ENCODE assay signal across 9 mouse cellular contexts in genomic region chr9:37460961-37461340, GRCm38 (mm10). TPM values are rescaled to one million over a fixed set of nuclear protein-coding genes. Genes with fewer than 3 reads are reported as not detected.
DNase-seq lines count a peak whose midpoint lies in the region; ATAC-seq and TF ChIP-seq lines count a peak whose summit lies in the region.
"Had no signal": no experiment of that assay in that cellular context is flagged by ENCODE, and none has a peak within 500 bp of the region (broad histone marks: within the 10 kb centered on the region; RNA-seq: fewer than 3 reads in every experiment).

No protein-coding gene starts in this region.

- no peaks in the 10 kb centered on the region for H3K36me3 ChIP-seq in embryonic facial prominence, embryonic 14.5 days (ENCODE audit: control insufficient read depth, insufficient read depth, low read length)
- no peaks in the 10 kb centered on the region for H3K36me3 ChIP-seq in hindbrain, embryonic 16.5 days (ENCODE audit: control insufficient read depth, insufficient read depth, low read length)
- no peaks in the 10 kb centered on the region for H3K36me3 ChIP-seq in midbrain, postnatal 0 days (ENCODE audit: insufficient read depth, low read length)

- H3K9ac ChIP-seq in embryonic facial prominence, embryonic 14.5 days (ENCODE audit: low read depth, low read length) = peak overlapping the region; percentile 54; the same call in 1 of the 2 replicates
- H3K9ac ChIP-seq in hindbrain, embryonic 16.5 days (ENCODE audit: low read depth, low read length) = peak overlapping the region; percentile 84
- peak overlapping the region; percentile 84; the same call in 1 of the 2 replicates for H3K9ac ChIP-seq in midbrain, postnatal 0 days (replicated peaks; ENCODE audit: low read length, poor library complexity, severe bottlenecking)

- TF ChIP-seq CTCF in layer of hippocampus, adult 2 months (conservative IDR thresholded peaks at IDR 0.05) = no peak
- TF ChIP-seq CTCF in midbrain, postnatal 0 days (IDR thresholded peaks at IDR 0.05) = no peak

- H3K4me1 ChIP-seq in embryonic facial prominence, embryonic 14.5 days (ENCODE audit: control insufficient read depth, insufficient read depth, low read length) = peaks cover 3% of the 10 kb centered on the region; the same call in 1 of the 2 replicates
- peaks cover 24% of the 10 kb centered on the region for H3K4me1 ChIP-seq in hindbrain, embryonic 16.5 days (ENCODE audit: control insufficient read depth, insufficient read depth, low read depth, low read length)
- H3K4me1 ChIP-seq in midbrain, postnatal 0 days (ENCODE audit: insufficient read depth, low read length) = peaks cover 12% of the 10 kb centered on the region

- DNase-seq in layer of hippocampus, adult 2 months (ENCODE audit: low spot score in 2 of 2) = no peak
- DNase-seq in layer of hippocampus, adult 11-12 months (ENCODE audit: low spot score) = no peak
- no peak for DNase-seq in embryonic facial prominence, embryonic 14.5 days (ENCODE audit: low spot score)
- no peak for DNase-seq in midbrain, postnatal 0 days (ENCODE audit: low spot score)
- DNase-seq in T-cell, adult 2 months (ENCODE audit: low spot score) = no peak
- no peak for DNase-seq in spleen, postnatal 14 days (ENCODE audit: low spot score in 2 of 2)
- no peak for DNase-seq in urinary bladder, postnatal 14 days (ENCODE audit: low spot score)

- H3K27me3 ChIP-seq in embryonic facial prominence, embryonic 14.5 days (replicated peaks; ENCODE audit: control insufficient read depth, insufficient read depth, low read length) = peaks cover 75% of the 10 kb centered on the region
- peaks cover 7% of the 10 kb centered on the region for H3K27me3 ChIP-seq in hindbrain, embryonic 16.5 days (replicated peaks; ENCODE audit: control insufficient read depth, insufficient read depth, low read length)
- H3K27me3 ChIP-seq in midbrain, postnatal 0 days (ENCODE audit: insufficient read depth, low read length) = peaks cover 13% of the 10 kb centered on the region; the same call in 1 of the 2 replicates

- peak overlapping the region; percentile 96 for H3K27ac ChIP-seq in layer of hippocampus, adult 2 months
- H3K27ac ChIP-seq in embryonic facial prominence, embryonic 14.5 days (replicated peaks; ENCODE audit: low read depth, low read length) = no peak overlapping the region
- peak overlapping the region; percentile 81; the same call in 1 of the 2 replicates for H3K27ac ChIP-seq in hindbrain, embryonic 16.5 days (ENCODE audit: low read depth, low read length)
- peak overlapping the region; percentile 77 for H3K27ac ChIP-seq in midbrain, postnatal 0 days (ENCODE audit: low read depth, low read length)

- no peaks in the 10 kb centered on the region for H3K9me3 ChIP-seq in embryonic facial prominence, embryonic 14.5 days (ENCODE audit: control insufficient read depth, low read length)
- H3K9me3 ChIP-seq in hindbrain, embryonic 16.5 days (ENCODE audit: control insufficient read depth, low read length) = no peaks in the 10 kb centered on the region
- no peaks in the 10 kb centered on the region for H3K9me3 ChIP-seq in midbrain, postnatal 0 days (ENCODE audit: low read length)

- peak overlapping the region; percentile 98 for H3K4me2 ChIP-seq in embryonic facial prominence, embryonic 14.5 days (ENCODE audit: low read depth, low read length)
- H3K4me2 ChIP-seq in hindbrain, embryonic 16.5 days (ENCODE audit: low read length) = peak overlapping the region; percentile 98
- peak overlapping the region; percentile 93 for H3K4me2 ChIP-seq in midbrain, postnatal 0 days (ENCODE audit: low read depth, low read length, poor library complexity, severe bottlenecking)

- ATAC-seq in embryonic facial prominence, embryonic 14.5 days (ENCODE audit: low read depth) = no peak
- no peak for ATAC-seq in hindbrain, embryonic 16.5 days
- no peak for ATAC-seq in midbrain, postnatal 0 days (ENCODE audit: low FRiP score)

- peak overlapping the region; percentile 70 for H3K4me3 ChIP-seq in layer of hippocampus, adult 2 months
- H3K4me3 ChIP-seq in embryonic facial prominence, embryonic 14.5 days (ENCODE audit: low read depth, low read length) = peak overlapping the region; percentile 52
- peak overlapping the region; percentile 65 for H3K4me3 ChIP-seq in hindbrain, embryonic 16.5 days (ENCODE audit: low read length)
- H3K4me3 ChIP-seq in midbrain, postnatal 0 days (ENCODE audit: low read depth, low read length) = peak overlapping the region; percentile 62

- WGBS in embryonic facial prominence, embryonic 14.5 days = 8% methylated on average over 5 of the region's 5 CpGs
- whole genome bisulfite sequencing in hindbrain, embryonic 16.5 days = 5% methylated on average over 5 of the region's 5 CpGs
- 9% methylated on average over 5 of the region's 5 CpGs for WGBS in midbrain, postnatal 0 days

RNA-seq across cellular contexts. Expression of gene Robo3, which starts 27.9 kb away (rescaled TPM):
- total RNA-seq in layer of hippocampus, adult 2 months (2021) = 10 to 100 TPM; 14.8 to 19.0 TPM
- 0.08 and 0.15 TPM in 2 replicates for polyA plus RNA-seq in embryonic facial prominence, embryonic 14.5 days (2014; fragmentation: Nextera tagmentation; extraction: Ambion mirVana)
- 7.3 and 12.1 TPM in 2 replicates for polyA plus RNA-seq in hindbrain, embryonic 16.5 days (2015; fragmentation: Nextera tagmentation; extraction: Ambion mirVana)
- 2.8 and 2.9 TPM in 2 replicates for total RNA-seq in midbrain, postnatal 0 days (2014; rRNA removed)
- 0.88 and 1.0 TPM in 2 replicates for polyA plus RNA-seq in midbrain, postnatal 0 days (2015; fragmentation: Nextera tagmentation; extraction: Ambion mirVana)
- total RNA-seq: heart, postnatal 36 days had no signal

RNA-seq across cellular contexts. Expression of gene Msantd2, which starts 28.2 kb away (rescaled TPM):
- 10 to 100 TPM; 20.5 to 25.6 TPM for total RNA-seq in layer of hippocampus, adult 2 months (2021)
- 24.9 and 25.0 TPM in 2 replicates for polyA plus RNA-seq in embryonic facial prominence, embryonic 14.5 days (2014; fragmentation: Nextera tagmentation; extraction: Ambion mirVana)
- 24.4 and 28.9 TPM in 2 replicates for polyA plus RNA-seq in hindbrain, embryonic 16.5 days (2015; fragmentation: Nextera tagmentation; extraction: Ambion mirVana)
- total RNA-seq in midbrain, postnatal 0 days (2014; rRNA removed) = 37.0 and 55.1 TPM in 2 replicates
- 20.5 and 21.1 TPM in 2 replicates for polyA plus RNA-seq in midbrain, postnatal 0 days (2015; fragmentation: Nextera tagmentation; extraction: Ambion mirVana)

RNA-seq across cellular contexts. Expression of gene Robo4, which starts 59.3 kb away (rescaled TPM):
- total RNA-seq in layer of hippocampus, adult 2 months (2021) = 1 to 10 TPM; 4.9 to 5.8 TPM
- 10.8 and 12.4 TPM in 2 replicates for polyA plus RNA-seq in embryonic facial prominence, embryonic 14.5 days (2014; fragmentation: Nextera tagmentation; extraction: Ambion mirVana)
- polyA plus RNA-seq in hindbrain, embryonic 16.5 days (2015; fragmentation: Nextera tagmentation; extraction: Ambion mirVana) = 5.5 and 8.6 TPM in 2 replicates
- 10.1 and 12.6 TPM in 2 replicates for total RNA-seq in midbrain, postnatal 0 days (2014; rRNA removed)
- polyA plus RNA-seq in midbrain, postnatal 0 days (2015; fragmentation: Nextera tagmentation; extraction: Ambion mirVana) = 3.6 and 4.0 TPM in 2 replicates
